Mouse (Mus musculus) hindbrain, embryonic 12.5 days (tissue): Measurements from ENCODE around the gene Kcnip1. TPM values are rescaled to one million over a fixed set of nuclear protein-coding genes. Genes with fewer than 3 reads are reported as not detected.

ENCODE experiments used
- ATAC-seq: fragments of 200-750 bp; cut with Nextera tagmentation; 2 replicates; pipeline ENCODE4 v1.8.0; 2017; ENCODE audit warnings: moderate TSS enrichment; ENCODE audit not compliant: low FRiP score
- H3K27ac ChIP-seq: fragments of 300-500 bp; sonication (generic); 2 replicates; pipeline ENCODE4 v1.5.1; 2016; ENCODE audit warnings: mild to moderate bottlenecking
- H3K27me3 ChIP-seq: fragments of 300-500 bp; sonication (generic); 2 replicates; pipeline ENCODE4 v1.6.1; 2016; ENCODE audit warnings: mild to moderate bottlenecking
- H3K36me3 ChIP-seq: fragments of 300-500 bp; sonication (generic); 2 replicates; pipeline ENCODE4 v1.6.1; 2016; ENCODE audit warnings: mild to moderate bottlenecking
- H3K4me1 ChIP-seq: fragments of 300-500 bp; sonication (generic); 2 replicates; pipeline ENCODE4 v1.6.1; 2016
- H3K4me2 ChIP-seq: fragments of 300-500 bp; sonication (generic); replicated peaks from 2 replicates; pipeline ENCODE4 v1.6.1; 2016; ENCODE audit warnings: mild to moderate bottlenecking
- H3K4me3 ChIP-seq: fragments of 300-500 bp; sonication (generic); 2 replicates; pipeline ENCODE4 v1.5.1; 2016; ENCODE audit warnings: mild to moderate bottlenecking
- H3K9ac ChIP-seq: fragments of 300-500 bp; sonication (generic); 2 replicates; pipeline ENCODE4 v1.6.1; 2016; ENCODE audit warnings: mild to moderate bottlenecking, moderate library complexity
- H3K9me3 ChIP-seq: fragments of 300-500 bp; sonication (generic); replicated peaks from 2 replicates; pipeline ENCODE4 v1.6.1; 2016; ENCODE audit warnings: mild to moderate bottlenecking
- WGBS: fragments of 180-500 bp; shearing (Covaris S2); methylation state at CpG from one replicate; pipeline ENCODE4 v1.1.7; 2016; 5-methylcytosine and 5-hydroxymethylcytosine counted together
- polyA plus RNA-seq: library from polyadenylated mRNA; unstranded; fragments of >200 nt; fragmentation: Nextera tagmentation; extraction: Ambion mirVana; gene quantifications from 2 replicates; pipeline ENCODE4 v1.2.1, GENCODE M21; 2016

Gene Kcnip1
- polyA plus RNA-seq, 1 experiment from 2014 or later = 31.4 TPM

DNA sequence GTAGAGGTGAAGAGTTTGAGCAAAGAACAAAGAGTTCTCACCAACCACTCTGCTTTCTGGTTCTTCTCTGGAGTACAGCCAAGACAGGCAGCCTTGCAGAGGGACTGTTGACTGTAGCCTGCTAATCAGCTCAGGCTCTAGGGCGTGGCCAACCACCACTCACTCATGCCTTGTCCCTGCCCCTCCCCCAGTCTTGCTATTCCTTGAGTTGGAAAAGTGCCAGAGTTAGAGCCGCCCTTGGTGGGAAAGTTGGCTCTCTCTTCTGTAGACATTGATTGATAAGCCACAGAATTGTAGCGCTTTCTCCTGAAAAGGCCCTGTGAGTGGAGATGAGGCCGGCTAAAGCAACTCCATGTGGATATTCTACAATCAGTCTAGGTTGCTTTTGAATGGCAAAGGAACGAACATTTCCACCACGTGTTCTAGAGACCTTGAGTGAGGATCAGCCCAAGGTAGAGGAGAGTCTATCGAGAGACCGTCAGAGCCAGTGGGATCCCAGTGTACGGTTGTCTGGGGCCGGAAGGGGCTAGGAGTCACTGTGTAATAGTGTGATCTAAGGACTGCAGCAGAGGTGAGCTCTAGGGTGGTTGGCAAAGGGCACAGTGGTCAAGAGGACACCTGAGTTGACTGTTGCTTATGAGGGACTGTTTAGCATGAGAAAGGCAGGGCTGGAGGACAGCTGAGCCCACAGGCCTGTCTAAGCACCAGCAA lies 119.7 kb downstream of the Kcnip1 start:
- no peak overlapping the region for H3K4me3 ChIP-seq
- H3K4me2 ChIP-seq = no peak overlapping the region
- H3K27me3 ChIP-seq = no peaks in the 10 kb centered on the region
- peaks cover 12% of the 10 kb centered on the region for H3K4me1 ChIP-seq
- peak; percentile 83 for ATAC-seq
- H3K9ac ChIP-seq = no peak overlapping the region
- WGBS = 55% methylated on average over 10 of the region's 10 CpGs
- H3K36me3 ChIP-seq = no peaks in the 10 kb centered on the region
- H3K27ac ChIP-seq = 0 out of 2 replicates have a peak overlapping the region, but pooled peaks have one; percentile 30
- H3K9me3 ChIP-seq = peaks cover 9% of the 10 kb centered on the region; the same call in 1 of the 2 replicates

DNA sequence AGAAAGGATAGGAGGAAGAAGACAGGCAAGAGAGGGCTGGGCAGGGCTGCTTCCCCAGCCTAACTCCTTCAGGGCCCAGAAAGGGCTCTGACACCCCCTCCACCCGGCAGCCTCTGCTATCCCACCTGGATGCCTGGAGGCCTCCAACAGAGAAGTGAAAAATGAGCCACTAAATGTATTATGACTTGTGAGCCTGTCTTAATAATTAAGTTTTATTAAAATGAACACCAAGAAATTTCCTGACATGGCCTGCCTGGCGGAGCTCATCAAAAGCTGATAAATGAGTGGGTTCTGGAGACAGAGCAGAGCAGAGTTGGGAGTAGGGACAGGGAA lies 120.3 kb downstream of the Kcnip1 start:
- 0 out of 2 replicates have a peak overlapping the region, but pooled peaks have one; percentile 30 for H3K27ac ChIP-seq
- peaks cover 9% of the 10 kb centered on the region; the same call in 1 of the 2 replicates for H3K9me3 ChIP-seq
- no peak overlapping the region for H3K9ac ChIP-seq
- H3K27me3 ChIP-seq = no peaks in the 10 kb centered on the region
- 0 out of 2 replicates have a peak, but pooled peaks have one; percentile 43 for ATAC-seq
- H3K4me2 ChIP-seq = no peak overlapping the region
- WGBS = 47% methylated on average over 2 of the region's 2 CpGs
- H3K4me1 ChIP-seq = peaks cover 12% of the 10 kb centered on the region
- H3K4me3 ChIP-seq = no peak overlapping the region
- no peaks in the 10 kb centered on the region for H3K36me3 ChIP-seq

DNA sequence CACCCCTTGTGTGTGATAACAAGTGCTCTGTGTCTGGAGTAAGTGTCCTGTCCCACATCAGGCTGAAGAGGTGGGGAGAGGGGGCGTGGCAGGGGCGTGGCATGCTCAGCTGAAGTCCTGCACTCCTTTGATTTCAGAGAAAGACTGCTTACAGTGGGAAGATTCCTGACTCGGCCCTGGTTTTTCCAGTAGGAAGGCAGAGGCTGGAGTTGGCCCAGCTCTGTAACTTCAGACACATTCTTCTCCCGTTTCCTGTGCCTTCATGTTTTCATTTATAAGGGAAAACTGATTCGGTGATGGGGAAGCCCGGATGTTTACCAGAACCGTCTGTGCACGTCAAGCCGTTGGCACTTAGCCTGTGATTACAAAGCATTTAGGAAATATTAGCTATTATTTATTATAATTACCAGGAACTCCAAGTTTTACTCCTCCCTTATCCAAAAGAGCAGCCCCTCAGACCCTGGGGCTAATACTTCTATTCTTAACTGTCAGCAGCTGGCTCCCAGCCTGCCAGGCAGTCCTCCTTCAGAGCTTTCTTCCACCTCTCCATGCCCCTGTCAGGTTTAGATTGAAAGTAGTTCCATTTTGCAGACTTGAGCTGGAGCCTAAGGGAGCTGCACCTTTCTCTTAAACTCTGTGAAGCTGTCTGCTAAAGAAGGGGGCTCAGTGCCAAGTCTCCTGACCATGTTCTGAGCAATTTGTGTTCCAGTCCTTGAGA lies 120.8 kb downstream of the Kcnip1 start:
- Histone ChIP-seq H3K9ac (no peak overlapping the region), H3K4me1 (peaks cover 12% of the 10 kb centered on the region), H3K4me2 (no peak overlapping the region), H3K4me3 (no peak overlapping the region), H3K36me3 (no peaks in the 10 kb centered on the region), H3K27ac (0 out of 2 replicates have a peak overlapping the region, but pooled peaks have one; percentile 30), H3K9me3 (peaks cover 9% of the 10 kb centered on the region; the same call in 1 of the 2 replicates), H3K27me3 (no peaks in the 10 kb centered on the region)
- 57% methylated on average over 9 of the region's 9 CpGs for WGBS
- 0 out of 2 replicates have a peak, but pooled peaks have one; percentile 16 for ATAC-seq

- no peak overlapping the region for H3K4me3 ChIP-seq
- H3K36me3 ChIP-seq = no peaks in the 10 kb centered on the region
- H3K9ac ChIP-seq = no peak overlapping the region
- H3K27ac ChIP-seq = no peak overlapping the region
- H3K4me1 ChIP-seq = peaks cover 12% of the 10 kb centered on the region
- H3K27me3 ChIP-seq = no peaks in the 10 kb centered on the region
- no peak overlapping the region for H3K4me2 ChIP-seq
- no peak for ATAC-seq
- H3K9me3 ChIP-seq = 0 out of 2 replicates have a peak, but pooled peaks cover 1% of the 10 kb centered on the region
- 85% methylated on average over 2 of the region's 2 CpGs for WGBS
These were observed 122.7 kb downstream of the Kcnip1 start for GRCm38 (mm10) chr11:33870246-33870645.

- WGBS = 41% methylated on average over 3 of the region's 3 CpGs
- no peak overlapping the region for H3K4me3 ChIP-seq
- H3K9ac ChIP-seq = no peak overlapping the region
- no peaks in the 10 kb centered on the region for H3K27me3 ChIP-seq
- no peaks in the 10 kb centered on the region for H3K36me3 ChIP-seq
- H3K4me2 ChIP-seq = no peak overlapping the region
- H3K9me3 ChIP-seq = no peaks in the 10 kb centered on the region
- ATAC-seq = no peak
- H3K27ac ChIP-seq = no peak overlapping the region
- H3K4me1 ChIP-seq = peaks cover 12% of the 10 kb centered on the region
These were observed 123.4 kb downstream of the Kcnip1 start for GRCm38 (mm10) chr11:33869559-33869958.

- H3K9me3 ChIP-seq = no peaks in the 10 kb centered on the region
- ATAC-seq = no peak
- 58% methylated on average over 6 of the region's 6 CpGs for WGBS
These were observed 126.2 kb downstream of the Kcnip1 start for GRCm38 (mm10) chr11:33866775-33867174.

DNA sequence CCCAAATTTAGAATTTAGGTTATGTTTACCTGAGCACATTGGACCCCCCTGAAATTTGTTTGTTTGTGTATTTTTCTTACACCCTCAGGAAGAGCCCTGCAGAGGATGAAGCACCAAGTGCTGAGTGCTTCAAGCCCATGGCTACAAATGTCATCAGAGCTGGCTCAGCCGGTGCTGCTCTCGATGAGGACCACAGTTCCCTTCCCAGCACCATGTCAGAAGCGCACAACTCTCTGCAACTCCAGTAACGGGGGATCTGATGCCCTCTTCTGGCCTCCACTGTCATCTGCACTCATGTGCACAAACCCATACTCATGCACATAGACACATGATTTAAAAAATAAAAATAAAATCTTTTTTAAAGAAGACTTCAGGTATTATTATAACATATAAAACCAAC lies 128.7 kb downstream of the Kcnip1 start:
- no peak overlapping the region for H3K27ac ChIP-seq
- ATAC-seq = no peak

More at GRCm38 (mm10) chr11:33866775-33867174, 126.2 kb downstream of the Kcnip1 start:
- Histone ChIP-seq H3K4me1 (no peaks in the 10 kb centered on the region), H3K36me3 (no peaks in the 10 kb centered on the region), H3K4me2 (no peak overlapping the region), H3K27me3 (no peaks in the 10 kb centered on the region), H3K9ac (no peak overlapping the region), H3K27ac (no peak overlapping the region), H3K4me3 (no peak overlapping the region)

DNA sequence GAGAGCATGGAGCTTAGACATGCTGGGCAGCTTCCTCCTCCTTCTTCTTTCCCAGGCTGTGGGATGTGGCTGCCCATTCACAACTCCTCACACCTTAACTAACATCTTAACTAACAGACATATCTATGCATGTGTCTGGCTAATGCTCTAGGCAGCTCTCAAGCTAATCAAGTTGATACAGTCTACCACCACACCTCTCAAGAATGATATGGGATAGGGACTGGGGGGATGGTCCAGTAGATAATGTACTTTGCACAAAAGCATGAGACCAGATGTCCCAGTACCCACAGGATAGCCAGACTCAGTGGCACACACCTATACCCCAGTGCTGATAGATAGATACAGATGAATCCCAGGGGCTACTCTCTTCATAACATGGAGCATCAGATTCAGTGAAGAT lies 131.1 kb downstream of the Kcnip1 start:
- Histone ChIP-seq H3K27ac (no peak overlapping the region), H3K9ac (no peak overlapping the region), H3K4me3 (no peak overlapping the region), H3K36me3 (no peaks in the 10 kb centered on the region), H3K4me2 (no peak overlapping the region), H3K27me3 (no peaks in the 10 kb centered on the region), H3K4me1 (no peaks in the 10 kb centered on the region), H3K9me3 (no peaks in the 10 kb centered on the region)
- ATAC-seq = no peak

More for the DNA sequence above, 128.7 kb downstream of the Kcnip1 start:
- H3K4me3 ChIP-seq = no peak overlapping the region
- WGBS = 96% methylated on average over 4 of the region's 4 CpGs
- no peaks in the 10 kb centered on the region for H3K4me1 ChIP-seq
- no peaks in the 10 kb centered on the region for H3K27me3 ChIP-seq
- H3K9ac ChIP-seq = no peak overlapping the region
- H3K36me3 ChIP-seq = no peaks in the 10 kb centered on the region
- no peak overlapping the region for H3K4me2 ChIP-seq
- H3K9me3 ChIP-seq = no peaks in the 10 kb centered on the region

GRCm38 (mm10) chr11:33860905-33861582 lies 131.9 kb downstream of the Kcnip1 start:
- no peaks in the 10 kb centered on the region for H3K4me1 ChIP-seq
- WGBS = 82% methylated on average over 4 of the region's 4 CpGs
- no peaks in the 10 kb centered on the region for H3K9me3 ChIP-seq
- H3K4me3 ChIP-seq = no peak overlapping the region
- H3K36me3 ChIP-seq = no peaks in the 10 kb centered on the region
- H3K9ac ChIP-seq = no peak overlapping the region
- no peak for ATAC-seq
- no peaks in the 10 kb centered on the region for H3K27me3 ChIP-seq
- no peak overlapping the region for H3K27ac ChIP-seq
- no peak overlapping the region for H3K4me2 ChIP-seq

DNA sequence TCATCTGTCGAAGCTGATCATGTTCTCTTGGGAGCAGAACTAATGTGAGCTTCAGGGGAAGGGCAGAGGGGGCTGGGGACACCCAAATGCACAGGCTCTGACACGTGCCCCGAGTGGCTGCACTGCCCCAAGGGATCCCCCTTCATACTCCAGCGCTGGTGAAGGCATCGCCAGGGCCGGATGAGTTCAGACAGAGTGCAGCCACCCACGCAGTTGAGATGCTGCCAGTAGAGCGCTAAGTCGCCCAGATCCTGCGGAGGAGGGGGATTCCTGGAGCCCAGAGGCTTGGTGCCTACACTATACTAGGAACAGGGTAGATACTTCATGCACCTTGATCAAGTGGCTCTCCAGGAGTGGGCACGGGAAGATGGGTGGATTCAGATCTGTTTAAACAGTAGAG lies 143.3 kb downstream of the Kcnip1 start:
- Histone ChIP-seq H3K9me3 (no peaks in the 10 kb centered on the region), H3K27ac (no peak overlapping the region), H3K4me1 (peaks cover 20% of the 10 kb centered on the region), H3K36me3 (no peaks in the 10 kb centered on the region), H3K4me2 (no peak overlapping the region), H3K9ac (no peak overlapping the region), H3K4me3 (no peak overlapping the region), H3K27me3 (peaks cover 2% of the 10 kb centered on the region; the same call in 1 of the 2 replicates)
- no peak; the same call in 1 of the 2 replicates for ATAC-seq
- WGBS = 47% methylated on average over 11 of the region's 11 CpGs

DNA sequence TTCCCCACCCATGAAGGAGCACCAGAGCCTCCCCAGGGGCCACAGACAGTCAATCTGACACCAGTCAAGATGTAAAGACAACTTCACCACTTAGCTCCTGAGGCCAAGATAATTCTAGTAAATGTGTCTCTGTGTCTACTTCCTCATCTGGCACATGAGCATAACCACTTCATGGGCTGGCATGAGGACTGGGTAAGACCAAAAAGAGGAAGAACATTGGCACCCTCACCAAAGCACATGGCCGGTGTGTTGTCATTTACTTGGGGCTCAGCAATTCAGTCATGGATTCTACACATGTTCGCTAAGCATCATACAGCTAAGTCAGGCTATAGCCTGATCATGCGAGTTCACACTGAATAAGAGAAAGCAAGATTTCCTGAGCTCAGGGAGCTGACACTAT lies 144.3 kb downstream of the Kcnip1 start:
- Histone ChIP-seq H3K4me2 (no peak overlapping the region), H3K4me3 (no peak overlapping the region), H3K4me1 (peaks cover 21% of the 10 kb centered on the region), H3K27ac (no peak overlapping the region), H3K27me3 (peaks cover 7% of the 10 kb centered on the region), H3K36me3 (no peaks in the 10 kb centered on the region), H3K9ac (no peak overlapping the region), H3K9me3 (no peaks in the 10 kb centered on the region)
- 90% methylated on average over 3 of the region's 3 CpGs for WGBS
- no peak for ATAC-seq

DNA sequence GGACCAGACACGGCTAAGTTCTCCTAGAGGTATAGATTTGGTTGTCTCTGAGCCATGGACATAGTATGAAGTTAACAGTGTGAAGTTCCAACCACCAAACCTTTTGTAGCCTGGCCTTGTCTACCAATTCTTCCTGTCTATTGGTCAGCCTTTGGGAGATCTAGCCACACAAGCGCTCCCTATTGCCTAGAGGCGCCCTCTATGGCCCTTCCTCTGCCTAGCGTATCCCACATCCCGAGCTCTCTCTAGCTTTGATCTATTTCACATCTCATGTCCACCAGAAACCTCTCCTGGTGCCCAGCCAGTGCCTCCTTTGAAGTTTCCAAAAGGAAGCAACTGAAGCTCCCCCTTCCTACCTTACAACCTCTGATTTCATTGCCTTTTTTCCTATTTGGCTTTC lies 147.0 kb downstream of the Kcnip1 start:
- 53% methylated on average over 5 of the region's 5 CpGs for WGBS

More for the DNA sequence above, 147.0 kb downstream of the Kcnip1 start:
- no peak for ATAC-seq
- H3K4me2 ChIP-seq = no peak overlapping the region
- peaks cover 25% of the 10 kb centered on the region for H3K27me3 ChIP-seq
- no peak overlapping the region for H3K27ac ChIP-seq
- H3K9me3 ChIP-seq = no peaks in the 10 kb centered on the region
- H3K36me3 ChIP-seq = no peaks in the 10 kb centered on the region
- peaks cover 27% of the 10 kb centered on the region for H3K4me1 ChIP-seq
- no peak overlapping the region for H3K9ac ChIP-seq
- H3K4me3 ChIP-seq = no peak overlapping the region
